Mouse (Mus musculus) kidney, adult 2 months (tissue): Measurements from ENCODE around the gene Sdhaf2.

Experiments used
- CTCF ChIP-seq: fragments of 200-500 bp; conservative IDR thresholded peaks from 2 replicates; pipeline ENCODE4 v1.5.1; 2011; ENCODE audit warnings: low read depth, mild to moderate bottlenecking, control low read depth, low read length, moderate library complexity, mixed read lengths; ENCODE audit not compliant: insufficient read depth, insufficient read length
- POLR2A ChIP-seq: fragments of 200-500 bp; IDR thresholded peaks from one replicate; pipeline ENCODE4 v1.6.1; 2011; ENCODE audit warnings: low read depth, low read length, control low read depth

DNA sequence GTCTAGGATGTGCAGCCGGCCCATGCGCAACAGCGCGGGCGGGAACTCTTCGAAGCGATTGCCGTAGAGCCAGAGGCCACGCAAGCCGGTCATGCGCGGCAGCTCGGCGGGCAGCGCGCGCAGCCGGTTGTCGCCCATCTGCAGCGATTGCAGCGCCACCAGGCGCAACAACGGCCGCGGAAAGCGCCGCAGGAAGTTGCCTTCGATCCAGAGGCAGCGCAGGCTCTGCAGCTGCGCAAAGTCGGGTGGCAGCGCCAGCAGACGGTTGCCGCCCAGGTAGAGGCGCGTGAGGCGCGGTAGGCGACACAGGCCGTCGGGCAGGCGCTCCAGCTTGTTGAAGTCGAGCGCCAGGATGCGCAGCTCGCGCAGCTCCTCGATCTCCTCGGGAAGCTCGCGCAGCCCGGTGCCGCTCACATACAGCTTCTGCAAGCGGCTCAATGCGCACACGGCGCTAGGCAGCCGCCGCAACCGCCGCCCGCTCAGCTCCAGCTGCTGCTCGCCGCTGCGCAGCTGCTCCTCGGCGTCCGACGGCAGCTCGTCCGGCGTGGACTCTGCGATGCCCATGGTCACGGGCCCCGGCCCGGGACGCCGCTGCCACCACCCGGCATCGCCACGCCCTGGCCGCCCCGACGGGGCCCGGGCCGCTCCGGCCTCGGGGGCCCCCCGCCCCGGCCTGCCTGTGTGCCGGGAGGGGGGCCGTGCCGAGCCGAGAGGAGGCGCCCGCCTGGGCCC lies 69.0 kb downstream of the Sdhaf2 start, which contains the start of gene Lrrc10b:
- TF ChIP-seq CTCF (no peak), POLR2A (no peak)
